Comparison of ENCODE assay signal across 8 mouse cellular contexts in genomic region chr11:109330706-109331393, GRCm38 (mm10). TPM values are rescaled to one million over a fixed set of nuclear protein-coding genes. Genes with fewer than 3 reads are reported as not detected.
DNase-seq lines count a peak whose midpoint lies in the region; ATAC-seq and TF ChIP-seq lines count a peak whose summit lies in the region.

No protein-coding gene starts in this region.

- H3K36me3 ChIP-seq in heart, embryonic 16.5 days (ENCODE audit: control insufficient read depth, insufficient read depth), result no peaks in the 10 kb centered on the region
- H3K36me3 ChIP-seq in embryonic facial prominence, embryonic 10.5 days (replicated peaks), result no peaks in the 10 kb centered on the region
- no peaks in the 10 kb centered on the region for H3K36me3 ChIP-seq in midbrain, postnatal 0 days (ENCODE audit: insufficient read depth, low read length)

- WGBS in heart, embryonic 16.5 days, result 32% methylated on average over 16 of the region's 17 CpGs
- WGBS in embryonic facial prominence, embryonic 10.5 days, result 36% methylated on average over 17 of the region's 17 CpGs
- 41% methylated on average over 17 of the region's 17 CpGs for WGBS in midbrain, postnatal 0 days

- DNase-seq in heart, postnatal 14 days, result no peak
- DNase-seq in embryonic facial prominence, embryonic 10.5 days (ENCODE audit: low spot score), result no peak
- peak; percentile 55 for DNase-seq in induced T-regulatory cell, adult 2 months (ENCODE audit: low read depth)
- DNase-seq in midbrain, postnatal 0 days (ENCODE audit: low spot score), result no peak
- DNase-seq in urinary bladder, postnatal 4 days (ENCODE audit: low spot score in 2 of 2), result no peak
- DNase-seq in urinary bladder, postnatal 36 days (ENCODE audit: low spot score in 2 of 2), result no peak
- no peak for DNase-seq in adipocyte (ENCODE audit: low spot score)

- no peaks in the 10 kb centered on the region for H3K9me3 ChIP-seq in heart, embryonic 16.5 days (replicated peaks; ENCODE audit: control insufficient read depth, low read length)
- H3K9me3 ChIP-seq in embryonic facial prominence, embryonic 10.5 days, result no peaks in the 10 kb centered on the region
- H3K9me3 ChIP-seq in midbrain, postnatal 0 days (ENCODE audit: low read length), result no peaks in the 10 kb centered on the region

- H3K27ac ChIP-seq in heart, embryonic 16.5 days (ENCODE audit: low read length), result no peak overlapping the region
- H3K27ac ChIP-seq in embryonic facial prominence, embryonic 10.5 days (replicated peaks), result no peak overlapping the region
- no peak overlapping the region for H3K27ac ChIP-seq in midbrain, postnatal 0 days (ENCODE audit: low read depth, low read length)

- no peak for TF ChIP-seq CTCF in midbrain, postnatal 0 days (IDR thresholded peaks at IDR 0.05)

- H3K4me1 ChIP-seq in heart, embryonic 16.5 days (ENCODE audit: control insufficient read depth, insufficient read depth, low read length), result peaks cover 8% of the 10 kb centered on the region
- peaks cover 11% of the 10 kb centered on the region for H3K4me1 ChIP-seq in embryonic facial prominence, embryonic 10.5 days
- H3K4me1 ChIP-seq in midbrain, postnatal 0 days (ENCODE audit: insufficient read depth, low read length), result no peaks in the 10 kb centered on the region

- peak; percentile 46; the same call in 1 of the 2 replicates for ATAC-seq in heart, embryonic 16.5 days (replicated peaks; ENCODE audit: extremely low read depth, insufficient read depth, low FRiP score)
- no peak for ATAC-seq in midbrain, postnatal 0 days (ENCODE audit: low FRiP score)

- H3K9ac ChIP-seq in heart, embryonic 16.5 days (ENCODE audit: low read length), result no peak overlapping the region
- no peak overlapping the region for H3K9ac ChIP-seq in midbrain, postnatal 0 days (replicated peaks; ENCODE audit: low read length, poor library complexity, severe bottlenecking)

- intact Hi-C loops in heart, postnatal 14 days (cut with DNase I), result loop anchor here (1.0 to 5.0 kb wide), 5 partner anchors 36 to 286 kb away; partner anchors contain the start of gene Amz2

- peak overlapping the region; percentile 75 for H3K4me2 ChIP-seq in heart, embryonic 16.5 days (ENCODE audit: low read depth, low read length)
- H3K4me2 ChIP-seq in midbrain, postnatal 0 days (ENCODE audit: low read depth, low read length, poor library complexity, severe bottlenecking), result peak overlapping the region; percentile 43

- H3K27me3 ChIP-seq in heart, embryonic 16.5 days (ENCODE audit: control insufficient read depth, insufficient read depth, low read length), result no peaks in the 10 kb centered on the region
- peaks cover 11% of the 10 kb centered on the region for H3K27me3 ChIP-seq in embryonic facial prominence, embryonic 10.5 days (replicated peaks; ENCODE audit: low read depth, poor library complexity, severe bottlenecking)
- no peaks in the 10 kb centered on the region for H3K27me3 ChIP-seq in midbrain, postnatal 0 days (ENCODE audit: insufficient read depth, low read length)

- H3K4me3 ChIP-seq in heart, embryonic 16.5 days (ENCODE audit: low read length), result peak overlapping the region; percentile 54
- peak overlapping the region; percentile 40 for H3K4me3 ChIP-seq in embryonic facial prominence, embryonic 10.5 days
- peak overlapping the region; percentile 9; the same call in 1 of the 2 replicates for H3K4me3 ChIP-seq in midbrain, postnatal 0 days (ENCODE audit: low read depth, low read length)

RNA-seq across cellular contexts. Expression of gene Gna13, which starts 31.8 kb away (rescaled TPM):
- polyA plus RNA-seq in heart, embryonic 16.5 days (2015; fragmentation: Nextera tagmentation; extraction: Ambion mirVana), result 20.7 and 21.6 TPM in 2 replicates
- total RNA-seq in heart, postnatal 14 days (2021), result 10 to 100 TPM; 37.6 to 38.4 TPM
- polyA plus RNA-seq in embryonic facial prominence, embryonic 10.5 days (2016; fragmentation: Nextera tagmentation; extraction: Ambion mirVana), result 18.3 and 18.5 TPM in 2 replicates
- 50.3 and 61.0 TPM in 2 replicates for total RNA-seq in midbrain, postnatal 0 days (2014; rRNA removed)
- 31.1 and 35.3 TPM in 2 replicates for polyA plus RNA-seq in midbrain, postnatal 0 days (2015; fragmentation: Nextera tagmentation; extraction: Ambion mirVana)

RNA-seq across cellular contexts. Expression of gene Rgs9, which starts 32.9 kb away (rescaled TPM):
- polyA plus RNA-seq in heart, embryonic 16.5 days (2015; fragmentation: Nextera tagmentation; extraction: Ambion mirVana), result 0.82 and 1.4 TPM in 2 replicates
- total RNA-seq in heart, postnatal 14 days (2021), result under 1 TPM; 0.39 to 0.41 TPM
- polyA plus RNA-seq in embryonic facial prominence, embryonic 10.5 days (2016; fragmentation: Nextera tagmentation; extraction: Ambion mirVana), result 1.8 TPM in 2 replicates
- total RNA-seq in midbrain, postnatal 0 days (2014; rRNA removed), result 33.8 and 42.1 TPM in 2 replicates
- 19.3 and 23.3 TPM in 2 replicates for polyA plus RNA-seq in midbrain, postnatal 0 days (2015; fragmentation: Nextera tagmentation; extraction: Ambion mirVana)
